Mouse (Mus musculus) thymus, adult 2 months (tissue): ENCODE data around the gene Macrod2.

Source experiments
- CTCF ChIP-seq: fragments of 200-500 bp; IDR thresholded peaks from 2 replicates; pipeline ENCODE4 v1.5.1; 2012; ENCODE audit warnings: mild to moderate bottlenecking, control low read depth, low read length, moderate library complexity, borderline replicate concordance; ENCODE audit not compliant: control insufficient read depth, poor library complexity, insufficient read depth; ENCODE audit errors: extremely low read depth
- POLR2A ChIP-seq: fragments of 200-500 bp; IDR thresholded peaks from 2 replicates; pipeline ENCODE4 v1.6.1; 2012; ENCODE audit warnings: mild to moderate bottlenecking, low read length, control low read depth, moderate library complexity; ENCODE audit not compliant: control insufficient read depth, poor library complexity, insufficient read depth; ENCODE audit errors: extremely low read depth

DNA sequence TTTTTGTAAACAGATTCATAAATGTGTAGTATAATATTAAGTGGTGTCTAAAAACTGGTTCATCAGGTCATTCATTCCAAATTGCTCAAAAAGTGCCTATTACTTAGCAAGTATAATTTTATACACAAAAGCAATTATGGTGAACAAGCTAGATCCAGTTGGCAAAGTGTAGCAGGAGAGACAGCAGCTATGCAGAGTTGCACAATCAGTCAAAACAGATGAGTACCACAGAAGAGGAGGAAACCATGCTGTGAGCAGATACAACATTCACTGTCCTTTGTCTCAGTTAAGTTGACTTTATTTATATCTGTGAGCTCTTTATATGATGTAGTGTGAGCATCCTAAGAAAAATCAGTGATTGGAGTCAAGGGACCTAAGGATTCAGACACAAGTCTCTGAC, 2012.2 kb downstream of the Macrod2 start:
- TF ChIP-seq CTCF, result no peak
- TF ChIP-seq POLR2A, result no peak
